Comparison of ENCODE assay signal across 33 mouse cellular contexts in genomic region chr5:131246591-131246990, GRCm38 (mm10).
"Had no signal": no experiment of that assay in that cellular context is flagged by ENCODE, and none has a peak within 500 bp of the region (broad histone marks: within the 10 kb centered on the region; RNA-seq: fewer than 3 reads in every experiment).

No protein-coding gene starts in this region.

- H3K4me3 ChIP-seq: heart, embryonic 13.5 days; heart, embryonic 15.5 days; hindbrain, embryonic 10.5 days; hindbrain, embryonic 12.5 days; hindbrain, embryonic 13.5 days; hindbrain, embryonic 15.5 days; intestine, embryonic 15.5 days; kidney, embryonic 15.5 days; layer of hippocampus, adult 2 months; left cerebral cortex, adult 2 months had no signal

- H3K27me3 ChIP-seq: heart, embryonic 13.5 days; heart, embryonic 15.5 days; hindbrain, embryonic 12.5 days; hindbrain, embryonic 13.5 days; hindbrain, embryonic 15.5 days; intestine, embryonic 15.5 days; kidney, embryonic 15.5 days had no signal

- H3K9ac ChIP-seq: heart, embryonic 13.5 days; heart, embryonic 15.5 days; hindbrain, embryonic 12.5 days; hindbrain, embryonic 13.5 days; hindbrain, embryonic 14.5 days; hindbrain, embryonic 15.5 days; intestine, embryonic 15.5 days; kidney, embryonic 15.5 days had no signal

- H3K36me3 ChIP-seq: heart, embryonic 13.5 days; heart, embryonic 15.5 days; hindbrain, embryonic 10.5 days; hindbrain, embryonic 12.5 days; hindbrain, embryonic 13.5 days; hindbrain, embryonic 15.5 days; intestine, embryonic 15.5 days; kidney, embryonic 15.5 days had no signal

- H3K4me2 ChIP-seq: heart, embryonic 11.5 days; heart, embryonic 13.5 days; heart, embryonic 15.5 days; hindbrain, embryonic 12.5 days; hindbrain, embryonic 13.5 days; hindbrain, embryonic 14.5 days; hindbrain, embryonic 15.5 days; intestine, embryonic 15.5 days; kidney, embryonic 15.5 days had no signal

- H3K9me3 ChIP-seq: heart, embryonic 13.5 days; heart, embryonic 15.5 days; hindbrain, embryonic 10.5 days; hindbrain, embryonic 12.5 days; hindbrain, embryonic 13.5 days; hindbrain, embryonic 15.5 days; intestine, embryonic 15.5 days; kidney, embryonic 15.5 days had no signal

- ATAC-seq: hindbrain, embryonic 16.5 days; hindbrain, postnatal 0 days; inflammation-experienced regulatory T-cells, adult 6 months; intestine, embryonic 15.5 days; intestine, embryonic 16.5 days; intestine, postnatal 0 days had no signal

- DNase-seq: heart, postnatal 10 days; heart, postnatal 14 days; heart, postnatal 4 days; kidney, adult 11 months; kidney, adult 18-20 months; kidney, adult 2 months; kidney, adult 8-10 months; kidney, adult 9 months; kidney, postnatal 10 days; kidney, postnatal 14 days; kidney, postnatal 25 days; kidney, postnatal 36 days; kidney, postnatal 4 days; layer of hippocampus, adult 9-11 months; layer of hippocampus, postnatal 36 days had no signal

- H3K27ac ChIP-seq: heart, embryonic 13.5 days; heart, embryonic 15.5 days; hindbrain, embryonic 10.5 days; hindbrain, embryonic 12.5 days; hindbrain, embryonic 13.5 days; hindbrain, embryonic 14.5 days; hindbrain, embryonic 15.5 days; hindbrain, postnatal 0 days; intestine, embryonic 15.5 days; kidney, embryonic 15.5 days; kidney, postnatal 0 days; layer of hippocampus, adult 2 months; left cerebral cortex, adult 2 months had no signal

- H3K4me1 ChIP-seq: hindbrain, embryonic 10.5 days; hindbrain, embryonic 12.5 days; hindbrain, embryonic 13.5 days; hindbrain, embryonic 15.5 days; intestine, embryonic 15.5 days had no signal
